Mouse (Mus musculus): ENCODE data around the gene Osbp2.

- TF ChIP-seq CTCF (IDR thresholded peaks at IDR 0.05; ENCODE audit: low read depth, low read length) (no peak), EP300 (IDR thresholded peaks at IDR 0.05; ENCODE audit: insufficient read depth, low read depth, low read length) (no peak), POLR2A (IDR thresholded peaks at IDR 0.05; ENCODE audit: insufficient read depth, low read length) (no peak)
These were observed 186.5 kb downstream of the Osbp2 start for GRCm38 (mm10) chr11:3677204-3677603.
